Mouse (Mus musculus): Measurements from ENCODE around the gene Peli2.

Peli2 gene

GRCm38 (mm10) chr14:48289602-48290599 lies 169.3 kb downstream of the Peli2 start:
- no peak for DNase-seq (ENCODE audit: low spot score)

- DNase-seq (ENCODE audit: low spot score): no peak
Observed at GRCm38 (mm10) chr14:48293498-48293897, 172.9 kb downstream of the Peli2 start.

- DNase-seq (ENCODE audit: low spot score): no peak
Observed at GRCm38 (mm10) chr14:48295410-48295809, 174.8 kb downstream of the Peli2 start.

- DNase-seq (ENCODE audit: low spot score): no peak
Observed at GRCm38 (mm10) chr14:48295815-48296271, 175.2 kb downstream of the Peli2 start.

GRCm38 (mm10) chr14:48296820-48297219 lies 176.2 kb downstream of the Peli2 start:
- DNase-seq (ENCODE audit: low spot score): no peak

- no peak for DNase-seq (ENCODE audit: low spot score)
Observed at GRCm38 (mm10) chr14:48302471-48303186, 182.0 kb downstream of the Peli2 start.

GRCm38 (mm10) chr14:48303235-48303634 lies 182.6 kb downstream of the Peli2 start:
- no peak for DNase-seq (ENCODE audit: low spot score)

- no peak for DNase-seq (ENCODE audit: low spot score)
Observed at GRCm38 (mm10) chr14:48303841-48304240, 183.2 kb downstream of the Peli2 start.

- no peak for DNase-seq (ENCODE audit: low spot score)
Observed at GRCm38 (mm10) chr14:48313234-48313633, 192.6 kb downstream of the Peli2 start.

- DNase-seq (ENCODE audit: low spot score): no peak
Observed at GRCm38 (mm10) chr14:48316396-48316795, 195.8 kb downstream of the Peli2 start.

GRCm38 (mm10) chr14:48323771-48324459 lies 203.3 kb downstream of the Peli2 start:
- no peak for DNase-seq (ENCODE audit: low spot score)

GRCm38 (mm10) chr14:48324460-48324850 lies 203.8 kb downstream of the Peli2 start:
- DNase-seq (ENCODE audit: low spot score): no peak

GRCm38 (mm10) chr14:48327746-48328145 lies 207.1 kb downstream of the Peli2 start:
- DNase-seq (ENCODE audit: low spot score): no peak

GRCm38 (mm10) chr14:48329716-48330365 lies 209.2 kb downstream of the Peli2 start:
- no peak for DNase-seq (ENCODE audit: low spot score)

All from ovary, postnatal 14 days (tissue).